Mouse (Mus musculus) ES-Bruce4 (cell line): ENCODE data around the gene Plpp7. TPM values are rescaled to one million over a fixed set of nuclear protein-coding genes. Genes with fewer than 3 reads are reported as not detected.

Experiments
- H3K27ac ChIP-seq: 2 replicates; pipeline ENCODE4 v1.5.1; 2012; ENCODE audit warnings: low read length, inconsistent platforms; ENCODE audit not compliant: insufficient read depth
- H3K27me3 ChIP-seq: 2 replicates; pipeline ENCODE4 v1.6.1; 2012; ENCODE audit warnings: mild to moderate bottlenecking, low read length, inconsistent platforms; ENCODE audit not compliant: control insufficient read depth, poor library complexity, insufficient read depth, severe bottlenecking
- H3K36me3 ChIP-seq: 2 replicates; pipeline ENCODE4 v1.6.1; 2012; ENCODE audit warnings: inconsistent platforms, mild to moderate bottlenecking, low read length, moderate library complexity; ENCODE audit not compliant: control insufficient read depth, poor library complexity, insufficient read depth, severe bottlenecking
- H3K4me1 ChIP-seq: one replicate; pipeline ENCODE4 v1.8.1; 2011; ENCODE audit warnings: low read length; ENCODE audit not compliant: control insufficient read depth, insufficient read depth
- H3K4me3 ChIP-seq: 2 replicates; pipeline ENCODE4 v1.5.1; 2011; ENCODE audit warnings: low read depth, mild to moderate bottlenecking, low read length
- H3K9ac ChIP-seq: 2 replicates; pipeline ENCODE4 v1.6.1; 2012; ENCODE audit warnings: low read depth, mild to moderate bottlenecking, inconsistent platforms; ENCODE audit not compliant: poor library complexity, severe bottlenecking
- H3K9me3 ChIP-seq: replicated peaks from 2 replicates; pipeline ENCODE4 v1.6.1; 2012; ENCODE audit warnings: mild to moderate bottlenecking, low read length, inconsistent platforms; ENCODE audit not compliant: control insufficient read depth, poor library complexity, insufficient read depth, severe bottlenecking
- CTCF ChIP-seq: IDR thresholded peaks from one replicate; pipeline ENCODE4 v1.8.1; 2011; ENCODE audit warnings: low read depth, low read length
- EP300 ChIP-seq: IDR thresholded peaks from 2 replicates; pipeline ENCODE4 v1.6.1; 2011; ENCODE audit warnings: low read depth, low read length; ENCODE audit not compliant: insufficient read depth
- POLR2A ChIP-seq: IDR thresholded peaks from one replicate; pipeline ENCODE4 v1.8.1; 2011; ENCODE audit warnings: low read length; ENCODE audit not compliant: insufficient read depth
- polyA plus RNA-seq: library from polyadenylated mRNA; stranded (reverse); fragments of >200 nt; gene quantifications from 2 replicates; pipeline ENCODE4 v1.2.4, GENCODE M21; 2011; ENCODE audit warnings: low read depth; ENCODE audit not compliant: missing spikeins, insufficient read depth, insufficient read length

Plpp7 gene
- polyA plus RNA-seq, 1 experiment: 1.2 TPM

- Histone ChIP-seq H3K9me3 (no peaks in the 10 kb centered on the region), H3K4me3 (peak overlapping the region; percentile 2; the same call in 1 of the 2 replicates), H3K4me1 (no peaks in the 10 kb centered on the region), H3K36me3 (no peaks in the 10 kb centered on the region), H3K27me3 (no peaks in the 10 kb centered on the region; the same call in 1 of the 2 replicates), H3K27ac (no peak overlapping the region), H3K9ac (no peak overlapping the region)
- TF ChIP-seq CTCF: no peak
- 0 out of 2 replicates have a peak, but pooled peaks have one; percentile 6 for TF ChIP-seq EP300
These were observed 6.9 kb upstream of the Plpp7 start for GRCm38 (mm10) chr2:32088372-32088981.

- Histone ChIP-seq H3K9ac (no peak overlapping the region), H3K27ac (no peak overlapping the region), H3K4me1 (no peaks in the 10 kb centered on the region), H3K4me3 (no peak overlapping the region), H3K36me3 (no peaks in the 10 kb centered on the region), H3K27me3 (no peaks in the 10 kb centered on the region), H3K9me3 (no peaks in the 10 kb centered on the region)
- TF ChIP-seq POLR2A: no peak
- TF ChIP-seq EP300: no peak
- TF ChIP-seq CTCF: no peak
These were observed 5.7 kb upstream of the Plpp7 start for GRCm38 (mm10) chr2:32089606-32090005.

GRCm38 (mm10) chr2:32090145-32090544 lies 5.2 kb upstream of the Plpp7 start:
- Histone ChIP-seq H3K4me1 (no peaks in the 10 kb centered on the region), H3K9ac (no peak overlapping the region), H3K36me3 (no peaks in the 10 kb centered on the region), H3K27me3 (no peaks in the 10 kb centered on the region), H3K4me3 (no peak overlapping the region), H3K27ac (no peak overlapping the region), H3K9me3 (no peaks in the 10 kb centered on the region)
- no peak for TF ChIP-seq CTCF
- no peak for TF ChIP-seq POLR2A
- no peak for TF ChIP-seq EP300

GRCm38 (mm10) chr2:32091956-32092355 lies 3.4 kb upstream of the Plpp7 start:
- Histone ChIP-seq H3K4me1 (no peaks in the 10 kb centered on the region), H3K27ac (no peak overlapping the region), H3K4me3 (no peak overlapping the region), H3K9ac (no peak overlapping the region), H3K36me3 (no peaks in the 10 kb centered on the region), H3K9me3 (no peaks in the 10 kb centered on the region), H3K27me3 (no peaks in the 10 kb centered on the region)
- no peak for TF ChIP-seq EP300
- no peak for TF ChIP-seq POLR2A
- no peak for TF ChIP-seq CTCF

GRCm38 (mm10) chr2:32094001-32094707 lies 1.2 kb upstream of the Plpp7 start:
- Histone ChIP-seq H3K9me3 (no peaks in the 10 kb centered on the region), H3K9ac (no peak overlapping the region), H3K4me3 (no peak overlapping the region), H3K4me1 (no peaks in the 10 kb centered on the region), H3K27me3 (no peaks in the 10 kb centered on the region), H3K27ac (no peak overlapping the region), H3K36me3 (no peaks in the 10 kb centered on the region)
- TF ChIP-seq POLR2A (no peak), EP300 (no peak), CTCF (no peak)

- H3K4me3 ChIP-seq: no peak overlapping the region
- H3K27me3 ChIP-seq: no peaks in the 10 kb centered on the region
- H3K4me1 ChIP-seq: no peaks in the 10 kb centered on the region
- no peaks in the 10 kb centered on the region for H3K9me3 ChIP-seq
- no peak overlapping the region for H3K27ac ChIP-seq
- H3K36me3 ChIP-seq: no peaks in the 10 kb centered on the region
- no peak for TF ChIP-seq POLR2A
- TF ChIP-seq CTCF: no peak
- TF ChIP-seq EP300: no peak
- no peak overlapping the region for H3K9ac ChIP-seq
These were observed 743 bp downstream of the Plpp7 start for GRCm38 (mm10) chr2:32096122-32096420.
